Mouse (Mus musculus) heart, adult 18-20 months (tissue): ENCODE data around the gene C1d. TPM values are rescaled to one million over a fixed set of nuclear protein-coding genes. Genes with fewer than 3 reads are reported as not detected.
"Not testable (repeated sequence)": the region's sequence is repeated elsewhere in the genome, so short reads cannot be mapped to it uniquely, and the experiment has no call there.

Experiments
- DNase-seq, 2 experiments: peaks; one replicate each; pipeline ENCODE4 v3.0.0; 2021 to 2022; ENCODE audit warnings: mixed read lengths in 1 of 2
- long read RNA-seq, 2 experiments: library from polyadenylated mRNA; stranded (forward); transcript quantifications; one replicate each; pipeline ENCODE4 v2.0.0; 2021
- total RNA-seq, 2 experiments: library from RNA; stranded (reverse); gene quantifications; 2 replicates each; pipeline ENCODE4 v1.2.3; 2021

C1d gene
- total RNA-seq, result 10 to 100 TPM; 34.8 to 35.7 TPM
- long read RNA-seq, experiment 1, transcript C1d-201 (5 exons, 2,981 nt), result major isoform, 44 of 47 reads
- long read RNA-seq, experiment 1, partial matches to known transcripts, result 0 of 47 reads
- long read RNA-seq, experiment 1, other reads (novel, unspliced or antisense), result 1 of 47 reads
- long read RNA-seq, experiment 2, transcript C1d-201 (5 exons, 2,981 nt), result major isoform, 40 of 42 reads
- long read RNA-seq, experiment 2, partial matches to known transcripts, result 1 of 42 reads
- long read RNA-seq, experiment 2, other reads (novel, unspliced or antisense), result 0 of 42 reads

GRCm38 (mm10) chr11:17257443-17257842 is at the start of gene C1d:
TSS of gene C1d (plus strand) at chr11:17257579.
- peak; percentile 95 to 97 for DNase-seq

DNA sequence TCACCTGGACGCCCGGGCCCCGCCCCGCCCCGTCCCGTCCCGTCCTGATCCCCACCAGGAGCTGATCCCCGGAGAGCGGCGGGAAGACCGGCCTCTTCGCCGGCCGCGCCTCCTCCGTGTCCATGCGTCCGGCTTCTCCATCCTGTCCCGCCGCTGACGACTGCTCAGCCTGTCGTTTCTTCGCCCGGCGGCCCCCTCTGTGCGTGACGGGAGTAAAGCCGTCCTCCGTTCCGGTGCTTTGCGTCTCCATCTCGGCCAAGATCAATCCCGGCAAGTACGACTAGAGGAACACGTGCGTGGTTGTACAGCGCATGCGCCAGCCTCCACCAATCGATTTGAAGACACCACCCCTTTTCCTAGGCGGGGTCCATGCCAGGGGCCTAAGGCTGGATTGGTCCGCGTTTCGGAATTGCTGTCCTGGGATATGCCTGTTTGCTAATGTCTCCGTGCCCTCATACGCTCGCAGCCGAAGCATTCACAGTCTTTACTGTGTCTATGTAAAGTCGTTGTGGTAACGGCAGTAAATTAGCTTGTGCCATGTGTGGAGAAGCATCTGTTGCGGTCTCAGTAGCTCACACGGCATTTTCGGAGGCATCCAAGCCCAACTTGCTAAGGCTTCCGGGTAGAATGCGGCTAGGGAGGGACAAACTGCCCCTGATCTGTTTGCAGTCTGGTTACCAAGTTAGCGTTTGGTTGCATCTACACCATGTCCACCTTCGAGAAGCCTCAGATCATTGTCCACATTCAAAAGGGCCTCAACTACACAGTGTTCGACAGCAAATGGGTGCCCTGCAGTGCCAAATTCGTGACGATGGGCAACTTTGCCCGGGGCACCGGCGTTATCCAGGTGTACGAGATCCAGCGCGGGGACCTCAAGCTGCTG is 45.9 kb upstream of the C1d start, which contains the start of gene Pno1:
Gene Pno1 (minus strand): TSS at position 311 of the 883 bp plus-strand sequence.
- DNase-seq, result peak; percentile 97 to 98

- DNase-seq, result no peak
Measured at GRCm38 (mm10) chr11:17212141-17212495, 45.3 kb upstream of the C1d start.

GRCm38 (mm10) chr11:17212903-17213509 is 44.4 kb upstream of the C1d start:
- DNase-seq, result no peak

DNA sequence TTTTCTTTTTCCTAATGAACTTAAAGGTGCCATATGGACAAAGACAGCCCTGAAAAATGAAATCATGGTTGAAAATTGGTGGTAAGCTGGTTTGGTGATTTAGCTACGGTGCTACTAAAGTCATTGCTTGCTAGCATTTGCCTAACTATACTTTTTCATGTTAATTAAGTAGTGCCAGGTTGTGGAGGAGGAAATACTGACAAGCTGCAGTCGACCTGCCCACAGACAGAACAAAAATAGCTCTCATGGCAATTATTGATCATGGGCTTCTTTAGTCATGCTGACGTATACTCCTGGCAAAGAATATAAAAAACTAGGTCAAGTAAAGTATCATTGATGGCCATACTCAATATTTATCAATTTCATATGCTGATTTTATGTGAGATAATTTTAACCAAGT is 41.9 kb upstream of the C1d start:
- no peak for DNase-seq

GRCm38 (mm10) chr11:17221126-17221525 is 36.3 kb upstream of the C1d start:
- no peak for DNase-seq

GRCm38 (mm10) chr11:17232792-17233191 is 24.6 kb upstream of the C1d start:
- no peak for DNase-seq

DNA sequence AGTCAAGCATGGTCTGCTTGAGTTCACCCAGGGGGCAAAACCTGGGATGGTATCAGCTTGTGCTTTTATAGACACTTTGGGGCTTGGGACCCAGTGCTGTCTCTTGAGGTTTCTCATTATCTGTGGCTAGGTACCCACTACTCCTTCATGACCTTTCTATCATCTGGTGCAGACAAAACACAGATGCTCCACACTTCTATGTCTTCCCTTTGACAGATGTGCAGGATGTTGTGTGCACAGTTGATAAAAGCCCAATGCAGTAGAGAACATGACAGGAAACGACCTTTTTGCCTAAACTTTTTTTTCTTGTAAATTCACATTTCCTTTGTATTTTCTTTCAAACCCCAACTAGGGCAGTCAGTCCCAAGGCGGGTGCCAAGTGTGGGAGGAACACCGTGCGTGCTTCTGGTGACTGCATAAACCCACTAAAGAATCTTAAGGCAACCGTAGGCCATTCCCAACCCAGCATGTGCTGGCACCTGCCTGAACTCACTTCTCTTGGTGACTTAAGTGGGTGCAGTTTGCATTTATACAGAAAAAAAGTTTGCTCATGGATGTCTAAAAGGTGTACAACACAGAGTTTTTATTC is 20.8 kb upstream of the C1d start:
- DNase-seq, result no peak

- not testable (repeated sequence) for DNase-seq
Measured at GRCm38 (mm10) chr11:17238598-17238997, 18.8 kb upstream of the C1d start.

DNA sequence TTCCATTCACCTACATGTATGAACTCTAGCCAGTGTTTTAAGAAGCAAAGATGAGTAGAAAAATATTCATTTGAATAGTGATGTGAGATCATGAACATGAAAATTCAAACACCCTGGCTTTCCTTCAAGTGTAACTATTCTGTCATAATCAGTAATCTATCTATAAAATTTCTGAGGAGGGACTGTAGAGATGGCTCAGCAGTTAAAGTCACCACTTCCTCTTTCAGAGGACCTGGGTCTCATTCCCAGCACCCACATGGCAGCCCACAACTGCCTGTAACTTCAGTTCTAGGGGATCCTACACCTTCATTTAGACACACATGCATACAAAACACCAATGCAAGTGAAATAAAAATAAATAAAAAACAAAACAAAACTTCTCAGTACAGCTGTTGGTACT is 8.7 kb upstream of the C1d start:
- no peak for DNase-seq

GRCm38 (mm10) chr11:17256813-17257365 is 490 bp upstream of the C1d start:
- no peak for DNase-seq

GRCm38 (mm10) chr11:17257861-17258260 is 482 bp downstream of the C1d start:
- DNase-seq, result no peak

- no peak for DNase-seq
Measured at GRCm38 (mm10) chr11:17267176-17267575, 9.8 kb downstream of the C1d start.

- DNase-seq, result peak; percentile 36 to 62
Measured at GRCm38 (mm10) chr11:17268801-17269200, 11.4 kb downstream of the C1d start.

DNA sequence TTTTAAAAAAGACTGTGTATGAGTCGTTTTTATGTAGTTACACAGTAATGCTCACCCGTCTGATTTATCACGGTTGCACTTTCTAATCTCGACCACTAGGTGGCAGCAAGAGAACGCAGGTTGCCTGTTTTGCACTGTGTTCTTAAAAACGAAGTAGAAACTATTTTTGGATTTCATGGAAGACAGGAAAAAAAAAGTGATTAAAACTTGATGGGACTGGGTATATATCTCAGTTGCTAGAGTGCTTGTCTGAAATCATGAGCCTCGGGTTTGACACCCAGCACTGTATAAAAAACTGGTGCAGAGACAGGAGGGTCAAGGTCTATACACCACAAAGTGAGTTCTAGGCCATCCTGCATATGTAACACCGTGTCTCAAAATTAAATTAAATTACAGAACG is 22.6 kb downstream of the C1d start:
- DNase-seq, result peak; percentile 31 to 67

- DNase-seq, result no peak
Measured at GRCm38 (mm10) chr11:17284055-17284454, 26.7 kb downstream of the C1d start.

GRCm38 (mm10) chr11:17288884-17289283 is 31.5 kb downstream of the C1d start:
- DNase-seq, result no peak

GRCm38 (mm10) chr11:17306007-17306891 is 48.9 kb downstream of the C1d start:
- DNase-seq, result peak; percentile 63 to 65

DNA sequence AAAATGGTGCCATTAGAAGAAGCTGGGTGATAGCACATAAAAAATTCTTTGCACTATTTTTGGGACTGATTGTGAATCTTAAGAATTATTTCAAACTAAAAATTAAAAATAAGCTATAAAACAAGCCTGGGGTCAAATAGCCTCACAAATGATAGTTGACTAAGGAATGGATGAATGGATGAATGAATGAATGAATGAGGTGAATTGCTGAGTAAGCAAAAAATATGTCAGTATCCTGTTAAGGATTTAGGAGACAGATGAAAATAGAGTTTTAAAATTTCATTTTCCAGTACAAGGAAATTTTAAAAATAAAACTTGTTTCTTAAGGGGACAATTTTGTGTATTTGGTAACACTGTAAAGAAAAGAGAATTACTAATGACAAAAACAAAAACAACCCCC is 50.1 kb downstream of the C1d start:
- no peak for DNase-seq
